Mouse (Mus musculus): Measurements from ENCODE around the gene Khdc1a. TPM values are rescaled to one million over a fixed set of nuclear protein-coding genes. Genes with fewer than 3 reads are reported as not detected.

Gene Khdc1a
- total RNA-seq, 2 experiments from 2014 or later, result not detected

DNA sequence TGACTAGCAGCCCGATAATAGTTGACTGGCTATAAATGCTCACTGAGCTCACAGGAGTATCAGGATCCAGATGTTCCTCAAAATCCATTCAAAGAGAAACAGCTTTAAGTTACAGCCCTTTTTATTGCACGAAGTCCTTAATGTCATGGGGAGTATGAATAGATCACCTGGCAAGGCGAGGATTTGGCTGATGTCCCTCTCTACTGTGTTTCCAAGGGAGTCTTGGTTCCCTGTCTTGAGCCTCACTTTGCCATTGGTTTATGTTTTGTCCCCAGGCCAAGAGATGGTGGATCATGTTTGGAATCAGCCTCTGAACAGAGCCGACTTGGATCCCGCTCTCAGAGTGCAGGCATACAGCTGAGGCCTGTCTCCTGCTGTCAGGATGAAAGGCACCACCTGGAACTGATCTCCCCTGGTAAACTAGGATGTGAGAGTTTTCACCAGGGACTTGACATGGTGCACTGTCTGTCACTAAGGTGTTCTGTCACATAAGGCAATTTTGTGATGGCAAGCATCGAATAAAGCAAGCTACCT, 41.8 kb downstream of the Khdc1a start:
- DNase-seq (ENCODE audit: low spot score in 2 of 2), result no peak

Other genes starting within 250 kb of the Khdc1a start
- gene Tmem14a, start 131.1 kb upstream of the Khdc1a start, total RNA-seq (2021), result 10 to 100 TPM; 20.8 to 21.9 TPM
- 1 to 10 TPM in 1 of 2 experiments, under 1 TPM in 1; 0.53 to 1.6 TPM for gene Gsta3, start 109.1 kb upstream of the Khdc1a start, total RNA-seq (2021)
- gene Khdc1c, start 18.7 kb downstream of the Khdc1a start, total RNA-seq (2021), result not detected
- not detected for gene Khdc1b, start 33.9 kb downstream of the Khdc1a start, total RNA-seq (2021)